Mouse (Mus musculus): ENCODE results near the gene Fam20a. TPM values are rescaled to one million over a fixed set of nuclear protein-coding genes. Genes with fewer than 3 reads are reported as not detected.

Gene Fam20a
- polyA plus RNA-seq, 1 experiment from 2014 or later, result 2.3 TPM

DNA sequence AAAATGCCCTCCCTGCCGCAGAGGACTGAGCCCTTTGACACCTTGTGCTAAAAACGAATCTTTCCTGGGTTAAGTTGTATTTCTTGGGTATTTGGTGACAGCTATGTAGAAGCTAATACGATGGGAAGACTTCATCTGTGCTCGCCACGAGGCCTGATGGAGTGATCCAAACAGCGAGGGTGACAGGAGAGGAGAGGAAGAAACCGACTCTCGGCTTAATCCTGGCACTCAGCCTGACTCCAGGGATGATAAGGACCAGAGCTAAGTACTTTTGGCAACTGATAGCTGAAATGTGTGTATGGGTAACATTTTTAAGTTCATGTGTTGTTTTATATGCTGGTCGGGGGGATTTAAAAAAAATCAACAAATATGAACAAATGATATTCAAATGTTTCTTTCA is 41.1 kb downstream of the Fam20a start:
- DNase-seq (ENCODE audit: low spot score), result no peak
- ATAC-seq (replicated peaks; ENCODE audit: low FRiP score), result no peak
- WGBS, result 84% methylated on average over 9 of the region's 9 CpGs

DNA sequence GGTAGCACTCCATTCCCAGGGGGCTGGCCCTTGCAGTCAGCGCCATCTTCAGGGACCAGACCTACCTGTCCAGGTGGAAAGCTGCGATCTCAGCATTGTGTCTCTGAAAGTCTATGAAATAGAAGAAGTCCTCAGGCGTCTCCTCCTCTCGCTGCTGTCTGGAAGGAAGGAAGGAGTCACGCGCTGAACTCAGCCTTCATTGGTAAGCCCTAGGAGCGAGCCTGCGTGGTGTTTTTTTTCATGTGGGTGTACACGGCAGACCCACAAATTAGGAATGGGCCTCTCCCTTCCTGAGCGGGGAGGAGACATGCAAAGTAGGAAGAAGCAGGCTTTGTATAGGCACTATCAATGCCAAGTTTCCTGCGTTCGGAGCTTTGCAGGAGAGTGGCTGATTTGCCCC is 43.8 kb downstream of the Fam20a start:
- no peak overlapping the region for H3K9ac ChIP-seq (ENCODE audit: low read length)
- no peak for DNase-seq (ENCODE audit: low spot score)
- H3K27me3 ChIP-seq (ENCODE audit: control insufficient read depth, insufficient read depth, low read length), result no peaks in the 10 kb centered on the region
- 83% methylated on average over 12 of the region's 12 CpGs for WGBS
- no peaks in the 10 kb centered on the region for H3K9me3 ChIP-seq (ENCODE audit: control insufficient read depth, low read length)
- H3K4me3 ChIP-seq (ENCODE audit: low read depth, low read length), result no peak overlapping the region
- no peak for ATAC-seq (replicated peaks; ENCODE audit: low FRiP score)
- H3K4me1 ChIP-seq (replicated peaks; ENCODE audit: control insufficient read depth, insufficient read depth, low read length), result no peaks in the 10 kb centered on the region
- H3K36me3 ChIP-seq (ENCODE audit: control insufficient read depth, insufficient read depth, low read length), result no peaks in the 10 kb centered on the region
- no peak overlapping the region for H3K4me2 ChIP-seq (ENCODE audit: low read depth, low read length, severe bottlenecking)
- H3K27ac ChIP-seq (ENCODE audit: low read depth, low read length), result no peak overlapping the region

More for the DNA sequence above, 41.1 kb downstream of the Fam20a start:
- Histone ChIP-seq H3K36me3 (ENCODE audit: control insufficient read depth, insufficient read depth, low read length) (no peaks in the 10 kb centered on the region), H3K27ac (ENCODE audit: low read depth, low read length) (no peak overlapping the region), H3K4me3 (ENCODE audit: low read depth, low read length) (no peak overlapping the region), H3K4me2 (ENCODE audit: low read depth, low read length, severe bottlenecking) (no peak overlapping the region), H3K9ac (ENCODE audit: low read length) (no peak overlapping the region), H3K9me3 (ENCODE audit: control insufficient read depth, low read length) (no peaks in the 10 kb centered on the region), H3K4me1 (replicated peaks; ENCODE audit: control insufficient read depth, insufficient read depth, low read length) (no peaks in the 10 kb centered on the region), H3K27me3 (ENCODE audit: control insufficient read depth, insufficient read depth, low read length) (no peaks in the 10 kb centered on the region)

DNA sequence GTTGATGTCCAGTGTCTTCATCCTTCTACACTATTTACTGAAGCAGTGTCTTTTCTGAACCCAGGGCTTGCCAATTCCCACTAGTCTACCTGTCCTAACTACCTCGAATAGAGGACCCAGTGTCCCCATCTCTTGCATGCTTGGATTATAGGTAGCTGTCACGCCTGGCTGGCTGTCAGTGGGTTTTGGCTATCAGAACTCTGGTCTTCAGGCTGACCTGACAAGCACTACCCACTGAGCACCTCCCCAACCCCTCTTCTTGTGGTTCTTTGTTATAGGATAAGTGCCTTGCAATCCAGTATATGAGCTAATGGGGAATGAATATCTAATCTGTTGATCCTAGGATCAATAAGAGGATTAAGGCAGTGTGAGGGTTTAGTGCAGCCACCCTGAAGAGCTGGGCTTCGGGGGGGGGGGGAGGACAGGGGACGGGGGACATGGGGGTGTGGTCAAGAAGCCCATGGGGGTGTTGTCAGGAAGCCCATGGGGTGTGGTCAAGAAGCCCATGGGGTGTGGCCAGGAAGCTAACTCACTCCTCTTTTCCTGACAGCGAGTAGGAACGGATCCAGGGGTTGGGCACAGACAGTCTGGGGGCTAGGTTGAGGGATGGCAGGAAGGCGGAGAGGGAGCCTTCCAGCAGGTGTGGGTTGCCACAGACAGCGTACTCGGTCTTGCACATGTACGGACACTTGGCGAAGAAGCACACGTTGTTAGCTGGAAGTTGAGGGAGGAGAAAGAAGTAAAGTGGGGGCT is 45.3 kb downstream of the Fam20a start:
- no peaks in the 10 kb centered on the region for H3K27me3 ChIP-seq (ENCODE audit: control insufficient read depth, insufficient read depth, low read length)
- no peak overlapping the region for H3K4me2 ChIP-seq (ENCODE audit: low read depth, low read length, severe bottlenecking)
- H3K36me3 ChIP-seq (ENCODE audit: control insufficient read depth, insufficient read depth, low read length), result no peaks in the 10 kb centered on the region
- 53% methylated on average over 12 of the region's 12 CpGs for WGBS
- H3K9ac ChIP-seq (ENCODE audit: low read length), result no peak overlapping the region
- no peak overlapping the region for H3K4me3 ChIP-seq (ENCODE audit: low read depth, low read length)
- no peak overlapping the region for H3K27ac ChIP-seq (ENCODE audit: low read depth, low read length)
- DNase-seq (ENCODE audit: low spot score), result no peak
- ATAC-seq (replicated peaks; ENCODE audit: low FRiP score), result no peak; the same call in 1 of the 2 replicates
- no peaks in the 10 kb centered on the region for H3K9me3 ChIP-seq (ENCODE audit: control insufficient read depth, low read length)
- no peaks in the 10 kb centered on the region for H3K4me1 ChIP-seq (replicated peaks; ENCODE audit: control insufficient read depth, insufficient read depth, low read length)

DNA sequence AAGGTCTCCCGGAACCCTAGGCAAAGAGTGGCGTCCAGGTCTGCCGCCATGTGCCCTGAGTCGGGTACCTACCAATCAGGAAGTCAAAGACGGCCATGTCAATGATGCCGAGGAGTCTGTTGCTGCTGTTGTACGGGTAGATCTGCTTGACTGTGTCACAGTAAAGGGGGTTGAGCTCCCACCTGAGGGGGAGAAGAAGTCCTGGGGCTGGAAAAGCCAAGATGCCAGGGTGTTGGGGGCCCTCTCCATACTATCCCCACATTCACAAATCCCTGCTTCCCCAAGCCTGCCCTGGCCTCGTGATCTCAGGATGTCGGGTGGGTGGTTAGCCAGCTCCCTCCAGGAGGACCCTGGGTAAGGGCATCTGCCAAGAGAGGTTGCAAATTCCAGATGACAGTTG is 46.3 kb downstream of the Fam20a start:
- no peak overlapping the region for H3K4me2 ChIP-seq (ENCODE audit: low read depth, low read length, severe bottlenecking)
- no peak overlapping the region for H3K9ac ChIP-seq (ENCODE audit: low read length)
- ATAC-seq (replicated peaks; ENCODE audit: low FRiP score) (no peak), DNase-seq (ENCODE audit: low spot score) (no peak)
- 87% methylated on average over 9 of the region's 9 CpGs for WGBS
- H3K36me3 ChIP-seq (ENCODE audit: control insufficient read depth, insufficient read depth, low read length), result no peaks in the 10 kb centered on the region
- no peak overlapping the region for H3K27ac ChIP-seq (ENCODE audit: low read depth, low read length)
- no peaks in the 10 kb centered on the region for H3K27me3 ChIP-seq (ENCODE audit: control insufficient read depth, insufficient read depth, low read length)
- H3K4me3 ChIP-seq (ENCODE audit: low read depth, low read length), result no peak overlapping the region
- H3K9me3 ChIP-seq (ENCODE audit: control insufficient read depth, low read length), result no peaks in the 10 kb centered on the region
- no peaks in the 10 kb centered on the region for H3K4me1 ChIP-seq (replicated peaks; ENCODE audit: control insufficient read depth, insufficient read depth, low read length)

DNA sequence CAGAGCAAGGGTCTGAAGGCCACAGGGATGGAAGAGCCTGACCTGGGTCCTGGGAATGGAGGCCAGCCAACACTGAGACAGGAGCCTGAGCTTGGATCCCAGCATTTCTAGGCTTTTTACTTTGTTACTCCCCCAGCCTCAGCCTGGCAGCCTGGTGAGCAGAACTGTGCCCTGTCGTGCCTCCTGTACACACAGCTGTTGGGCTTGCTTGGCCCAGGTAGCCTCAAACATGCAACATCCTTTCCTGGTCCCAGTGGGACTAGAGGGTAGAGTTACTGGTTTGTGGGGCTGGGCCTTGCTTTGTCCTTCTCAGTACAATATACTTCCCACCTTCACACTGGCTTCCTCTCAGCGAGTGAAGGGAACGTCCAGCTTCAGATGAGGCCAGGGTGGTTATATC is 46.9 kb downstream of the Fam20a start:
- no peak overlapping the region for H3K4me3 ChIP-seq (ENCODE audit: low read depth, low read length)
- no peaks in the 10 kb centered on the region for H3K9me3 ChIP-seq (ENCODE audit: control insufficient read depth, low read length)
- H3K36me3 ChIP-seq (ENCODE audit: control insufficient read depth, insufficient read depth, low read length), result no peaks in the 10 kb centered on the region
- 84% methylated on average over 3 of the region's 3 CpGs for WGBS
- no peak overlapping the region for H3K9ac ChIP-seq (ENCODE audit: low read length)
- H3K27me3 ChIP-seq (ENCODE audit: control insufficient read depth, insufficient read depth, low read length), result no peaks in the 10 kb centered on the region
- no peak for ATAC-seq (replicated peaks; ENCODE audit: low FRiP score)
- no peak overlapping the region for H3K27ac ChIP-seq (ENCODE audit: low read depth, low read length)
- no peak for DNase-seq (ENCODE audit: low spot score)
- H3K4me2 ChIP-seq (ENCODE audit: low read depth, low read length, severe bottlenecking), result no peak overlapping the region
- no peaks in the 10 kb centered on the region for H3K4me1 ChIP-seq (replicated peaks; ENCODE audit: control insufficient read depth, insufficient read depth, low read length)

DNA sequence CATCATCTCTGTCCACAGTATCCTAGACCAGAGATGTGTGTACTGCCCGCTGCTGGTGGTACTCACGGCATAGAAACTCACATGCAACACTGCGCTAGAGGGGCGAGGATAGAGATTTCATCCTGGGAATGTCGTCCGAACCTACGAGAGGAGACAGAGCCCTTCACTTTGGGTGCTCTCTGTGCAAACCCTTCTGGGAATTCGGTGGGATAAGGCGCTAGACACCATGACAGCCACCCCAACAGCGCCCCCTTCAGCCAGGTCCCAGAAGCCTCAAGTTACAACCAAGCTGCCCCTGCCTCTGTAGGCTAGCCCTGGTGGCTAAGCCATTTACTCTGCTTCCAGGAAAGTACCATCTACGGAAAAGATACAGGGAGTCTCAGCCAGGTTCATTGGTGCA is 47.5 kb downstream of the Fam20a start:
- Histone ChIP-seq H3K9ac (ENCODE audit: low read length) (no peak overlapping the region), H3K4me3 (ENCODE audit: low read depth, low read length) (no peak overlapping the region), H3K4me1 (replicated peaks; ENCODE audit: control insufficient read depth, insufficient read depth, low read length) (no peaks in the 10 kb centered on the region), H3K27me3 (ENCODE audit: control insufficient read depth, insufficient read depth, low read length) (no peaks in the 10 kb centered on the region), H3K4me2 (ENCODE audit: low read depth, low read length, severe bottlenecking) (no peak overlapping the region), H3K9me3 (ENCODE audit: control insufficient read depth, low read length) (no peaks in the 10 kb centered on the region), H3K36me3 (ENCODE audit: control insufficient read depth, insufficient read depth, low read length) (no peaks in the 10 kb centered on the region; the same call in 1 of the 2 replicates), H3K27ac (ENCODE audit: low read depth, low read length) (no peak overlapping the region)
- no peak for ATAC-seq (replicated peaks; ENCODE audit: low FRiP score)
- 84% methylated on average over 11 of the region's 11 CpGs for WGBS
- DNase-seq (ENCODE audit: low spot score), result no peak

DNA sequence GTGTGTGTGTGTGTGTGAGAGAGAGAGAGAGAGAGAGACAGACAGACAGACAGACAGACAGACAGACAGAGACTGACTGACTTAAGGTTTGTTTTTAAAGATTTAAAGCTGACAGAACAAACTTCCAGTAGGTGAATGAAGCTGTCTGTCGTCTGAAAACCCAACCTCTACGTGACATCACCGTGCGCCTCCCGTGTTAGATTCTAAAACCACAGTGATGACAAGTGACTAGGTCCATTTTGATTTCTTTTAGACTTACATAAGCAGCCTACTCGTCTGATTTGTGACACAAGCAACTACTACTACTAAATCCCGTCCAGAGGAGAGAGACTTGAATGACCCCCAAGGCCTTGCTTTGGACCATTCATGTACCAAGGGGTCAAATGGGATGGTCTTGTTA is 48.3 kb downstream of the Fam20a start:
- no peak for DNase-seq (ENCODE audit: low spot score)
- no peak overlapping the region for H3K4me2 ChIP-seq (ENCODE audit: low read depth, low read length, severe bottlenecking)
- H3K4me3 ChIP-seq (ENCODE audit: low read depth, low read length), result no peak overlapping the region
- H3K27me3 ChIP-seq (ENCODE audit: control insufficient read depth, insufficient read depth, low read length), result no peaks in the 10 kb centered on the region
- no peaks in the 10 kb centered on the region for H3K9me3 ChIP-seq (ENCODE audit: control insufficient read depth, low read length)
- H3K27ac ChIP-seq (ENCODE audit: low read depth, low read length), result no peak overlapping the region
- ATAC-seq (replicated peaks; ENCODE audit: low FRiP score), result no peak
- 87% methylated on average over 7 of the region's 7 CpGs for WGBS
- H3K36me3 ChIP-seq (ENCODE audit: control insufficient read depth, insufficient read depth, low read length), result no peaks in the 10 kb centered on the region; the same call in 1 of the 2 replicates
- H3K9ac ChIP-seq (ENCODE audit: low read length), result no peak overlapping the region
- no peaks in the 10 kb centered on the region for H3K4me1 ChIP-seq (replicated peaks; ENCODE audit: control insufficient read depth, insufficient read depth, low read length)

DNA sequence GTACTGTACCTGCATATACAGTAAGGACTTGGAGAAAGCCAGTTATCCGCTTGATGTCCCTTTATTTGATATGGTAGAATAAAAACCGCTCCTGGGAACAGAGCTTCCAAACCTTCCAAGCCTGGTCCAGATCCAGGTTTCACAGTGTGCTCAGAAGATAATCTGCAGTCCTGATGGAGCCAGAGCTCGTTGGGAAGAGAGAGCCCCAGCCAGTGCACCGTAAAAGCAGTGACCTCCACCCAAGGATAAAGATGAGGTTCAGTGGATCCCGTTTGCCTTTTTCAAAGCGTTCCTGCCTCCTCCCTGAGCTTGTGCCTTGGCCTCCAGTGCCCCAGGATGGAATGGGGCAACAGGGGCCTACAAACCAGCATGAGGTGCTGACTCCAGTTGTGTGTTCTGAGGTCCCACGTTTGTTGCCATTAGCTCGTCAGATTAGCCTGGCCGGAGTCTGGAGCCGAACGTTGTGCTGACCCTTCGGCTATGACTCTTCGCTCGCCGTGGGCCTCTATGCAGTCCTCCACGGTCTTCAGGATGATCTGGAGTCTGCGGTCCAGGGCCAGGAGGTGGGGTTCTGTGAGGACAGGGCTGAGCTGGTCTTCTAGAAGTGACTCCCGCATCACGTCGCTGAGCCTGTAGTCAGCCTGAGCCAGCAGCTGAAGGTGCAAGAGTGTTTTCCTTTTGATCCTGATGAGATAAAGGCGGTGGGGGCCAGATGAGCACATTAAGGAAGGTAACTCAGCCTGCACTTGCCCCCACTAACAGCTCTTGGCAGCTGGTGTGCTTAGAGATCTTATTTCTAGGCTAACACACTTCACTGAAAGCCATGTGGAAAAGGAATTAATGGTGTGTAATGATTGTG is 49.0 kb downstream of the Fam20a start:
- no peak overlapping the region for H3K9ac ChIP-seq (ENCODE audit: low read length)
- H3K36me3 ChIP-seq (ENCODE audit: control insufficient read depth, insufficient read depth, low read length), result no peaks in the 10 kb centered on the region; the same call in 1 of the 2 replicates
- DNase-seq (ENCODE audit: low spot score), result no peak
- no peak overlapping the region for H3K4me2 ChIP-seq (ENCODE audit: low read depth, low read length, severe bottlenecking)
- no peaks in the 10 kb centered on the region for H3K4me1 ChIP-seq (replicated peaks; ENCODE audit: control insufficient read depth, insufficient read depth, low read length)
- 82% methylated on average over 21 of the region's 21 CpGs for WGBS
- no peak overlapping the region for H3K4me3 ChIP-seq (ENCODE audit: low read depth, low read length)
- no peak for ATAC-seq (replicated peaks; ENCODE audit: low FRiP score)
- H3K9me3 ChIP-seq (ENCODE audit: control insufficient read depth, low read length), result no peaks in the 10 kb centered on the region
- H3K27me3 ChIP-seq (ENCODE audit: control insufficient read depth, insufficient read depth, low read length), result no peaks in the 10 kb centered on the region
- no peak overlapping the region for H3K27ac ChIP-seq (ENCODE audit: low read depth, low read length)

All from forebrain, embryonic 11.5 days (tissue).